In genomic region chr13:83597739-83598210, GRCm38 (mm10) we compare ENCODE assay signal across 24 mouse cellular contexts.
DNase-seq lines count a peak whose midpoint lies in the region; ATAC-seq and TF ChIP-seq lines count a peak whose summit lies in the region.
"Had no signal": no experiment of that assay in that cellular context is flagged by ENCODE, and none has a peak within 500 bp of the region (broad histone marks: within the 10 kb centered on the region; RNA-seq: fewer than 3 reads in every experiment).

No protein-coding gene starts in this region.

- TF ChIP-seq EP300 in CH12.LX (IDR thresholded peaks at IDR 0.05; ENCODE audit: low read length), result peak; percentile 69

- intact Hi-C loops in gastrocnemius, adult 2 months (cut with DNase I), result no loop called here

- H3K27me3 ChIP-seq in CH12.LX (replicated peaks), result no peaks in the 10 kb centered on the region
- H3K27me3 ChIP-seq in forebrain, embryonic 14.5 days (replicated peaks; ENCODE audit: control insufficient read depth, insufficient read depth, low read length), result no peaks in the 10 kb centered on the region
- H3K27me3 ChIP-seq: embryonic facial prominence, embryonic 13.5 days; embryonic facial prominence, embryonic 15.5 days; forebrain, embryonic 12.5 days; forebrain, embryonic 15.5 days had no signal

- peaks cover 20 to 61% of the 10 kb centered on the region in 2 experiments for H3K4me1 ChIP-seq in CH12.LX (ENCODE audit: control insufficient read depth in 1 of 2, insufficient read depth in 2 of 2)
- peaks cover 2% of the 10 kb centered on the region; the same call in 1 of the 2 replicates for H3K4me1 ChIP-seq in forebrain, embryonic 14.5 days (ENCODE audit: control insufficient read depth, insufficient read depth, low read length)
- H3K4me1 ChIP-seq: forebrain, embryonic 10.5 days; forebrain, embryonic 15.5 days had no signal

- peaks cover 7 to 53% of the 10 kb centered on the region in 2 experiments for H3K36me3 ChIP-seq in CH12.LX (replicated peaks in 1 of 2; ENCODE audit: control insufficient read depth in 1 of 2, insufficient read depth in 1 of 2, low read length in 1 of 2)
- no peaks in the 10 kb centered on the region for H3K36me3 ChIP-seq in forebrain, embryonic 14.5 days (ENCODE audit: control insufficient read depth, insufficient read depth, low read length)
- H3K36me3 ChIP-seq: embryonic facial prominence, embryonic 15.5 days; forebrain, embryonic 10.5 days; forebrain, embryonic 12.5 days had no signal

- peaks cover 26% of the 10 kb centered on the region for H3K79me2 ChIP-seq in CH12.LX (replicated peaks; ENCODE audit: control insufficient read depth, extremely low read depth, insufficient read depth, poor library complexity, severe bottlenecking)

- WGBS in forebrain, embryonic 14.5 days, result 95% methylated on average over 3 of the region's 3 CpGs

- no peak overlapping the region for H3K9ac ChIP-seq in CH12.LX (ENCODE audit: insufficient read depth, low read depth)
- no peak overlapping the region for H3K9ac ChIP-seq in forebrain, embryonic 14.5 days (ENCODE audit: low read length)
- H3K9ac ChIP-seq: embryonic facial prominence, embryonic 13.5 days; embryonic facial prominence, embryonic 15.5 days; forebrain, embryonic 12.5 days; forebrain, embryonic 15.5 days; forebrain, postnatal 0 days had no signal

- no peak for ATAC-seq in forebrain, embryonic 14.5 days
- ATAC-seq: CD4-positive, CD25-positive, alpha-beta regulatory T cell, adult 4 months; forebrain, embryonic 15.5 days; forebrain, postnatal 0 days had no signal

- dilution Hi-C loops in CH12.LX (cut with MboI; ENCODE audit: extremely low pct_ligation_motif_present, extremely low pct_unique_long_range_greater_than_20kb, low sequenced_read_pairs), result no loop called here

- H3K9me3 ChIP-seq in CH12.LX (replicated peaks; ENCODE audit: low read length), result no peaks in the 10 kb centered on the region
- H3K9me3 ChIP-seq in forebrain, embryonic 14.5 days (replicated peaks; ENCODE audit: control insufficient read depth, low read length), result no peaks in the 10 kb centered on the region
- H3K9me3 ChIP-seq: embryonic facial prominence, embryonic 13.5 days; embryonic facial prominence, embryonic 15.5 days; forebrain, embryonic 10.5 days; forebrain, embryonic 12.5 days; forebrain, embryonic 15.5 days had no signal

- peak overlapping the region; percentile 76; the same call in 1 of the 2 replicates for H3K27ac ChIP-seq in gastrocnemius, adult 2 months
- peak overlapping the region; percentile 77; the same call in 1 of the 2 replicates for H3K27ac ChIP-seq in CH12.LX (ENCODE audit: insufficient read depth, low read depth)
- H3K27ac ChIP-seq in forebrain, embryonic 14.5 days (ENCODE audit: low read depth, low read length), result no peak overlapping the region
- H3K27ac ChIP-seq: embryonic facial prominence, embryonic 13.5 days; embryonic facial prominence, embryonic 15.5 days; forebrain, embryonic 10.5 days; forebrain, embryonic 12.5 days; forebrain, embryonic 15.5 days had no signal

- TF ChIP-seq RAD21 in CH12.LX (IDR thresholded peaks at IDR 0.05; ENCODE audit: low read depth, low read length), result no peak

- no peak for DNase-seq in gastrocnemius, adult 2 months
- no peak for DNase-seq in gastrocnemius, adult 18-20 months (ENCODE audit: low spot score)
- peak; percentile 58 for DNase-seq in 416B (ENCODE audit: low read depth)
- peak; percentile 81 for DNase-seq in CH12.LX (ENCODE audit: extremely low read depth)
- DNase-seq in forebrain, embryonic 14.5 days (ENCODE audit: low spot score), result no peak
- DNase-seq: adrenal gland, adult 2 months; adrenal gland, postnatal 10 days; adrenal gland, postnatal 25 days; B cell, adult 2 months; cerebellum, adult 11 months; cerebellum, adult 18-20 months; cerebellum, adult 8-10 months; cerebellum, adult 9-11 months; cerebellum, postnatal 14 days; cerebellum, postnatal 36 days; embryo, embryonic 11 days; forebrain, postnatal 0 days had no signal

- H3K4me3 ChIP-seq in gastrocnemius, adult 2 months, result no peak overlapping the region
- no peak overlapping the region for H3K4me3 ChIP-seq in CH12.LX (replicated peaks in 1 of 3; ENCODE audit: low read depth in 2 of 3, low read length in 2 of 3, poor library complexity in 1 of 3)
- no peak overlapping the region for H3K4me3 ChIP-seq in forebrain, embryonic 14.5 days (ENCODE audit: low read depth, low read length)
- H3K4me3 ChIP-seq: embryonic facial prominence, embryonic 13.5 days; embryonic facial prominence, embryonic 15.5 days; erythroblast, embryonic 14.5 days; forebrain, embryonic 10.5 days; forebrain, embryonic 12.5 days; forebrain, embryonic 15.5 days had no signal

- peak; percentile 35; the same call in 1 of the 2 replicates for TF ChIP-seq POLR2A in CH12.LX (IDR thresholded peaks at IDR 0.05; ENCODE audit: low read depth, low read length)

- in situ Hi-C loops in CH12.LX (cut with MboI; ENCODE audit: low pct_ligation_motif_present, low pct_unique_long_range_greater_than_20kb, low sequenced_read_pairs), result no loop called here

- H3K4me2 ChIP-seq in CH12.LX (ENCODE audit: insufficient read depth, low read depth, poor library complexity, severe bottlenecking), result peak overlapping the region; percentile 75; the same call in 1 of the 2 replicates
- H3K4me2 ChIP-seq in forebrain, embryonic 14.5 days (ENCODE audit: low read length), result no peak overlapping the region
- H3K4me2 ChIP-seq: embryonic facial prominence, embryonic 13.5 days; embryonic facial prominence, embryonic 15.5 days; forebrain, embryonic 12.5 days; forebrain, embryonic 15.5 days had no signal

- no peak for TF ChIP-seq CTCF in gastrocnemius, adult 2 months (IDR thresholded peaks at IDR 0.05)
- no peak for TF ChIP-seq CTCF in CH12.LX (conservative IDR thresholded peaks at IDR 0.05 in 1 of 2, IDR thresholded peaks at IDR 0.05 in 1 of 2; ENCODE audit: low read depth in 2 of 2, low read length in 2 of 2)

TF ChIP-seq in CH12.LX, 34 proteins besides CTCF, POLR2A, EP300 and RAD21:
- TF ChIP-seq E2F4 (IDR thresholded peaks at IDR 0.05; ENCODE audit: insufficient replicate concordance, low read depth, low read length), result no peak
- 0 out of 2 replicates have a peak, but pooled peaks have one; percentile 5 for TF ChIP-seq MEF2A (IDR thresholded peaks at IDR 0.05; ENCODE audit: borderline replicate concordance, low read depth, low read length)
- TF ChIP-seq TCF12 (IDR thresholded peaks at IDR 0.05; ENCODE audit: low read depth, low read length), result 0 out of 2 replicates have a peak, but pooled peaks have one; percentile 43
- TF ChIP-seq MAFK (IDR thresholded peaks at IDR 0.05; ENCODE audit: insufficient replicate concordance, low read length), result no peak
- TF ChIP-seq ZMIZ1 (IDR thresholded peaks at IDR 0.05; ENCODE audit: low read depth, low read length), result no peak
- TF ChIP-seq TBP (conservative IDR thresholded peaks at IDR 0.05; ENCODE audit: low read depth, low read length), result no peak
- TF ChIP-seq MYC (IDR thresholded peaks at IDR 0.05; ENCODE audit: low read depth, low read length), result peak; percentile 20; the same call in 1 of the 2 replicates
- TF ChIP-seq ETS1 (conservative IDR thresholded peaks at IDR 0.05; ENCODE audit: low read depth, low read length), result 0 out of 2 replicates have a peak, but pooled peaks have one; percentile 5
- no peak for TF ChIP-seq ELF1 (IDR thresholded peaks at IDR 0.05; ENCODE audit: low read depth, low read length)
- no peak for TF ChIP-seq RCOR1 (conservative IDR thresholded peaks at IDR 0.05; ENCODE audit: low read depth, low read length)
- no peak for TF ChIP-seq MAX (IDR thresholded peaks at IDR 0.05; ENCODE audit: low read length)
- TF ChIP-seq JUN (IDR thresholded peaks at IDR 0.05; ENCODE audit: insufficient read depth, low read depth, low read length), result 0 out of 2 replicates have a peak, but pooled peaks have one; percentile 15
- no peak for TF ChIP-seq PAX5 (IDR thresholded peaks at IDR 0.05; ENCODE audit: low read length)

Comparison
In these comparisons a context has a peak if more than half of its experiments do, and no peak if none do; other contexts are left out.
1. DNase-seq: peak in 416B (single experiment) and CH12.LX (single experiment); none in gastrocnemius, adult 2 months (single experiment), gastrocnemius, adult 18-20 months (single experiment) and forebrain, embryonic 14.5 days (single experiment).